Mouse (Mus musculus) kidney, adult 2 months (tissue): ENCODE measurements around the gene Pfdn6.

Experiments
- CTCF ChIP-seq: fragments of 200-500 bp; conservative IDR thresholded peaks from 2 replicates; pipeline ENCODE4 v1.5.1; 2011; ENCODE audit warnings: low read depth, mild to moderate bottlenecking, control low read depth, low read length, moderate library complexity, mixed read lengths; ENCODE audit not compliant: insufficient read depth, insufficient read length
- POLR2A ChIP-seq: fragments of 200-500 bp; IDR thresholded peaks from one replicate; pipeline ENCODE4 v1.6.1; 2011; ENCODE audit warnings: low read depth, low read length, control low read depth

- TF ChIP-seq CTCF (no peak), POLR2A (no peak)
Measured at GRCm38 (mm10) chr17:33940981-33941380, 838 bp upstream of the Pfdn6 start.
